Mouse (Mus musculus) limb, embryonic 14.5 days (tissue): Measurements from ENCODE around the gene Arpc1a. TPM values are rescaled to one million over a fixed set of nuclear protein-coding genes. Genes with fewer than 3 reads are reported as not detected.

Experiments used
- ATAC-seq: fragments of 200-750 bp; cut with Nextera tagmentation; 2 replicates; pipeline ENCODE4 v1.8.0; 2017; ENCODE audit warnings: low read depth, moderate number of reproducible peaks, moderate TSS enrichment; ENCODE audit not compliant: low FRiP score
- DNase-seq: peaks from one replicate; pipeline ENCODE4 v3.0.0-alpha.2; 2015; ENCODE audit warnings: low spot score
- H3K27ac ChIP-seq: fragments of 300-500 bp; sonication (generic); replicated peaks from 2 replicates; pipeline ENCODE4 v1.5.1; 2014; ENCODE audit warnings: low read depth, mild to moderate bottlenecking, low read length, moderate library complexity, mixed read lengths
- H3K27me3 ChIP-seq: fragments of 300-500 bp; sonication (generic); 2 replicates; pipeline ENCODE4 v1.6.1; 2014; ENCODE audit warnings: low read length, mixed read lengths; ENCODE audit not compliant: control insufficient read depth, insufficient read depth
- H3K36me3 ChIP-seq: fragments of 300-500 bp; sonication (generic); 2 replicates; pipeline ENCODE4 v1.6.1; 2014; ENCODE audit warnings: mild to moderate bottlenecking, low read length, moderate library complexity, mixed read lengths; ENCODE audit not compliant: control insufficient read depth, insufficient read depth
- H3K4me1 ChIP-seq: fragments of 300-500 bp; sonication (generic); 2 replicates; pipeline ENCODE4 v1.6.1; 2014; ENCODE audit warnings: antibody characterized with exemption, low read length, mixed read lengths; ENCODE audit not compliant: control insufficient read depth, insufficient read depth
- H3K4me2 ChIP-seq: fragments of 300-500 bp; sonication (generic); replicated peaks from 2 replicates; pipeline ENCODE4 v1.6.1; 2014; ENCODE audit warnings: low read depth, mild to moderate bottlenecking, low read length, moderate library complexity; ENCODE audit not compliant: severe bottlenecking
- H3K4me3 ChIP-seq: fragments of 300-500 bp; sonication (generic); replicated peaks from 2 replicates; pipeline ENCODE4 v1.5.1; 2014; ENCODE audit warnings: low read length
- H3K9ac ChIP-seq: fragments of 300-500 bp; sonication (generic); 2 replicates; pipeline ENCODE4 v1.6.1; 2014; ENCODE audit warnings: mild to moderate bottlenecking, low read depth, low read length, moderate library complexity; ENCODE audit not compliant: severe bottlenecking
- H3K9me3 ChIP-seq: fragments of 300-500 bp; sonication (generic); 2 replicates; pipeline ENCODE4 v1.6.1; 2016; ENCODE audit warnings: low read length; ENCODE audit not compliant: control insufficient read depth
- POLR2A ChIP-seq: fragments of 200-500 bp; IDR thresholded peaks from 2 replicates; pipeline ENCODE4 v1.8.0; 2012; ENCODE audit warnings: inconsistent platforms, mild to moderate bottlenecking, moderate library complexity, borderline replicate concordance; ENCODE audit not compliant: insufficient read depth, insufficient read length; ENCODE audit errors: extremely low read depth
- WGBS: fragments of 180-500 bp; shearing (Covaris S2); extraction: QIAGEN DNeasy Blood & Tissue Kit; methylation state at CpG from one replicate; pipeline ENCODE4 v1.1.7; 2014; 5-methylcytosine and 5-hydroxymethylcytosine counted together
- polyA plus RNA-seq, 2 experiments: library from polyadenylated mRNA; depleted of rRNA in 1 of 2; stranded (reverse) in 1 of 2; unstranded in 1 of 2; fragments of >200 nt; fragmentation: Nextera tagmentation in 1 of 2; extraction: Ambion mirVana in 1 of 2; gene quantifications; 2 replicates each; pipeline versions ENCODE4 v1.2.1 to v1.2.3; 2012 to 2014

The Arpc1a gene
- polyA plus RNA-seq, 2 experiments: 142 to 145 TPM

GRCm38 (mm10) chr5:145118005-145118404 is 34.4 kb downstream of the Arpc1a start:
- 55% methylated on average over 6 of the region's 6 CpGs for whole genome bisulfite sequencing
- Histone ChIP-seq H3K4me3 (no peak overlapping the region), H3K4me1 (peaks cover 21% of the 10 kb centered on the region), H3K27me3 (no peaks in the 10 kb centered on the region), H3K27ac (no peak overlapping the region), H3K4me2 (no peak overlapping the region), H3K9me3 (0 out of 2 replicates have a peak, but pooled peaks cover 5% of the 10 kb centered on the region), H3K36me3 (peaks cover 15% of the 10 kb centered on the region; the same call in 1 of the 2 replicates), H3K9ac (no peak overlapping the region)
- DNase-seq (no peak), ATAC-seq (no peak)
- TF ChIP-seq POLR2A: no peak

GRCm38 (mm10) chr5:145118461-145118860 is 34.8 kb downstream of the Arpc1a start:
- Histone ChIP-seq H3K4me1 (peaks cover 21% of the 10 kb centered on the region), H3K4me2 (no peak overlapping the region), H3K4me3 (no peak overlapping the region), H3K9ac (no peak overlapping the region), H3K27ac (no peak overlapping the region), H3K9me3 (0 out of 2 replicates have a peak, but pooled peaks cover 5% of the 10 kb centered on the region), H3K36me3 (peaks cover 20% of the 10 kb centered on the region; the same call in 1 of the 2 replicates), H3K27me3 (no peaks in the 10 kb centered on the region)
- no peak for TF ChIP-seq POLR2A
- DNase-seq: no peak
- ATAC-seq: no peak
- WGBS: 88% methylated on average over 5 of the region's 5 CpGs

GRCm38 (mm10) chr5:145119385-145119784 is 35.8 kb downstream of the Arpc1a start:
- DNase-seq (no peak), ATAC-seq (no peak)
- H3K9me3 ChIP-seq: 0 out of 2 replicates have a peak, but pooled peaks cover 5% of the 10 kb centered on the region
- H3K4me3 ChIP-seq: no peak overlapping the region
- WGBS: 88% methylated on average over 2 of the region's 2 CpGs
- peaks cover 28% of the 10 kb centered on the region for H3K36me3 ChIP-seq
- TF ChIP-seq POLR2A: no peak
- H3K27me3 ChIP-seq: no peaks in the 10 kb centered on the region
- peaks cover 21% of the 10 kb centered on the region for H3K4me1 ChIP-seq
- no peak overlapping the region for H3K27ac ChIP-seq
- no peak overlapping the region for H3K4me2 ChIP-seq
- H3K9ac ChIP-seq: no peak overlapping the region

GRCm38 (mm10) chr5:145120921-145121320 is 37.3 kb downstream of the Arpc1a start:
- no peak overlapping the region for H3K27ac ChIP-seq
- no peak overlapping the region for H3K4me2 ChIP-seq
- H3K9ac ChIP-seq: no peak overlapping the region
- peaks cover 42% of the 10 kb centered on the region for H3K36me3 ChIP-seq
- H3K4me1 ChIP-seq: peaks cover 17% of the 10 kb centered on the region
- no peak for TF ChIP-seq POLR2A
- H3K4me3 ChIP-seq: no peak overlapping the region
- H3K27me3 ChIP-seq: no peaks in the 10 kb centered on the region
- 0 out of 2 replicates have a peak, but pooled peaks cover 5% of the 10 kb centered on the region for H3K9me3 ChIP-seq
- ATAC-seq: no peak
- no peak for DNase-seq
- WGBS: 37% methylated on average over 7 of the region's 7 CpGs

GRCm38 (mm10) chr5:145123396-145123795 is 39.8 kb downstream of the Arpc1a start:
- Histone ChIP-seq H3K4me2 (no peak overlapping the region), H3K9ac (no peak overlapping the region), H3K4me1 (0 out of 2 replicates have a peak, but pooled peaks cover 4% of the 10 kb centered on the region), H3K36me3 (peaks cover 66% of the 10 kb centered on the region), H3K27me3 (no peaks in the 10 kb centered on the region), H3K9me3 (0 out of 2 replicates have a peak, but pooled peaks cover 5% of the 10 kb centered on the region), H3K27ac (no peak overlapping the region), H3K4me3 (no peak overlapping the region)
- ATAC-seq: no peak
- WGBS: 96% methylated on average over 19 of the region's 19 CpGs
- no peak for DNase-seq
- no peak for TF ChIP-seq POLR2A
